Mouse (Mus musculus): ENCODE data around the gene Tbc1d21. TPM values are rescaled to one million over a fixed set of nuclear protein-coding genes. Genes with fewer than 3 reads are reported as not detected.

Gene Tbc1d21
- polyA plus RNA-seq, 1 experiment from 2014 or later = not detected

- Histone ChIP-seq H3K9me3 (replicated peaks; ENCODE audit: control insufficient read depth, low read length) (no peaks in the 10 kb centered on the region), H3K4me3 (ENCODE audit: low read depth, low read length) (no peak overlapping the region), H3K9ac (ENCODE audit: low read length) (no peak overlapping the region), H3K27ac (ENCODE audit: low read depth, low read length) (no peak overlapping the region), H3K4me2 (ENCODE audit: low read length) (no peak overlapping the region), H3K36me3 (ENCODE audit: control insufficient read depth, insufficient read depth, low read length) (no peaks in the 10 kb centered on the region), H3K4me1 (ENCODE audit: control insufficient read depth, insufficient read depth, low read length) (0 out of 2 replicates have a peak, but pooled peaks cover 5% of the 10 kb centered on the region), H3K27me3 (replicated peaks; ENCODE audit: control insufficient read depth, insufficient read depth, low read length) (no peaks in the 10 kb centered on the region)
- DNase-seq (ENCODE audit: low spot score) = no peak
- ATAC-seq = no peak
- 14% methylated on average over 1 of the region's 1 CpGs for WGBS
These were observed 42.9 kb downstream of the Tbc1d21 start for GRCm38 (mm10) chr9:58327382-58327781.

- no peak for DNase-seq (ENCODE audit: low spot score)
- Histone ChIP-seq H3K4me2 (ENCODE audit: low read length) (no peak overlapping the region), H3K4me1 (ENCODE audit: control insufficient read depth, insufficient read depth, low read length) (0 out of 2 replicates have a peak, but pooled peaks cover 5% of the 10 kb centered on the region), H3K27me3 (replicated peaks; ENCODE audit: control insufficient read depth, insufficient read depth, low read length) (no peaks in the 10 kb centered on the region), H3K27ac (ENCODE audit: low read depth, low read length) (peak overlapping the region; percentile 52; the same call in 1 of the 2 replicates), H3K36me3 (ENCODE audit: control insufficient read depth, insufficient read depth, low read length) (no peaks in the 10 kb centered on the region), H3K9ac (ENCODE audit: low read length) (no peak overlapping the region), H3K9me3 (replicated peaks; ENCODE audit: control insufficient read depth, low read length) (no peaks in the 10 kb centered on the region), H3K4me3 (ENCODE audit: low read depth, low read length) (no peak overlapping the region)
- no peak; the same call in 1 of the 2 replicates for ATAC-seq
- WGBS = 25% methylated on average over 4 of the region's 4 CpGs
These were observed 43.6 kb downstream of the Tbc1d21 start for GRCm38 (mm10) chr9:58326477-58327180.

DNA sequence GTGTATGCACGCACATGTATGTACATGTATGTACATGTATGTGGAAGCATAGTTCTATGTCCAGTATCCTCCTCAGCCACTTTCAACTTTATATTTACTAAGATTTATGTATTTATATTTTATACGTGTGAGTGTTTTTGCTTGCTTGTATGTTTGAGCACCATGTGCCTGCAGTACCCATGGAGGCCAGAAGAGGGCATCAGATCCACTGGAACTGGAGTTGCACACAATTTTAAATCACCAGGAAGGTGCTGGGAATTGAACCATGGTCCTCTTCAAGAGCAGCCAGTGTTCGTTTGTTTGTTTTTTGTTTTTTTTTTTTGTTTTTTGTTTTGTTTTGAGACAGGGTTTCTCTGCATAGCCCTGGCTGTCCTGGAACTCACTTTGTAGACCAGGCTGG, 48.6 kb downstream of the Tbc1d21 start:
- Histone ChIP-seq H3K4me1 (ENCODE audit: control insufficient read depth, insufficient read depth, low read length) (peaks cover 2% of the 10 kb centered on the region; the same call in 1 of the 2 replicates), H3K9ac (ENCODE audit: low read length) (no peak overlapping the region), H3K9me3 (replicated peaks; ENCODE audit: control insufficient read depth, low read length) (no peaks in the 10 kb centered on the region), H3K36me3 (ENCODE audit: control insufficient read depth, insufficient read depth, low read length) (no peaks in the 10 kb centered on the region), H3K4me3 (ENCODE audit: low read depth, low read length) (no peak overlapping the region), H3K27ac (ENCODE audit: low read depth, low read length) (no peak overlapping the region), H3K4me2 (ENCODE audit: low read length) (no peak overlapping the region), H3K27me3 (replicated peaks; ENCODE audit: control insufficient read depth, insufficient read depth, low read length) (no peaks in the 10 kb centered on the region)
- ATAC-seq = no peak
- no peak for DNase-seq (ENCODE audit: low spot score)
- 95% methylated on average over 3 of the region's 3 CpGs for WGBS

GRCm38 (mm10) chr9:58318317-58318716, 51.9 kb downstream of the Tbc1d21 start:
- WGBS = 67% methylated on average over 3 of the region's 3 CpGs
- no peak overlapping the region for H3K9ac ChIP-seq (ENCODE audit: low read length)
- H3K36me3 ChIP-seq (ENCODE audit: control insufficient read depth, insufficient read depth, low read length) = no peaks in the 10 kb centered on the region
- H3K9me3 ChIP-seq (replicated peaks; ENCODE audit: control insufficient read depth, low read length) = no peaks in the 10 kb centered on the region
- no peak overlapping the region for H3K27ac ChIP-seq (ENCODE audit: low read depth, low read length)
- peaks cover 15% of the 10 kb centered on the region; the same call in 1 of the 2 replicates for H3K4me1 ChIP-seq (ENCODE audit: control insufficient read depth, insufficient read depth, low read length)
- DNase-seq (ENCODE audit: low spot score) (no peak), ATAC-seq (no peak)
- H3K4me2 ChIP-seq (ENCODE audit: low read length) = no peak overlapping the region
- H3K4me3 ChIP-seq (ENCODE audit: low read depth, low read length) = no peak overlapping the region
- H3K27me3 ChIP-seq (replicated peaks; ENCODE audit: control insufficient read depth, insufficient read depth, low read length) = 0 out of 2 replicates have a peak, but pooled peaks cover 3% of the 10 kb centered on the region

DNA sequence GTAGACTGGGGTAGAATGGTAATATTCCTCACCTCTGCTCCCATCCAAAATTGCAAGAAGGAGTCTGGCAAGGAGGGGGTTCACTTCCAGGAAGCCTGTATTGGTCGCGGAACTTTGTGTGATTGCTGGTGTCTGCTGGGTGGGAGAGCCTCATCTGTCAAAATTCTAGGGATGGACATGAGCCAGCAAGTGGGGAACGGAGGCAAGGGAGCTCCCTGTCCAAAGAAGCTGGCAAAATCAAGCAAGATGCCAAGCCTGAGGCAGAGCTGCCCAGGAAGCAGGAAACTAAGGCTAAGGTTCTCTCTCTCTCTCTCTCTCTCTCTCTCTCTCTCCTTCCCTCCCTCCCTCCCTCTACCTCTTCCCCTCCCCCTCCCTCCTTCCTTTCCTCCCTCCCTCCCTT, 52.9 kb downstream of the Tbc1d21 start:
- no peaks in the 10 kb centered on the region for H3K36me3 ChIP-seq (ENCODE audit: control insufficient read depth, insufficient read depth, low read length)
- H3K27ac ChIP-seq (ENCODE audit: low read depth, low read length) = no peak overlapping the region
- no peak overlapping the region for H3K9ac ChIP-seq (ENCODE audit: low read length)
- peaks cover 24% of the 10 kb centered on the region for H3K4me1 ChIP-seq (ENCODE audit: control insufficient read depth, insufficient read depth, low read length)
- no peak for DNase-seq (ENCODE audit: low spot score)
- WGBS = 67% methylated on average over 3 of the region's 3 CpGs
- H3K4me3 ChIP-seq (ENCODE audit: low read depth, low read length) = no peak overlapping the region
- H3K27me3 ChIP-seq (replicated peaks; ENCODE audit: control insufficient read depth, insufficient read depth, low read length) = peaks cover 11% of the 10 kb centered on the region
- H3K4me2 ChIP-seq (ENCODE audit: low read length) = no peak overlapping the region
- no peak for ATAC-seq
- no peaks in the 10 kb centered on the region for H3K9me3 ChIP-seq (replicated peaks; ENCODE audit: control insufficient read depth, low read length)

GRCm38 (mm10) chr9:58316784-58317183, 53.5 kb downstream of the Tbc1d21 start:
- H3K36me3 ChIP-seq (ENCODE audit: control insufficient read depth, insufficient read depth, low read length) = no peaks in the 10 kb centered on the region
- H3K9me3 ChIP-seq (replicated peaks; ENCODE audit: control insufficient read depth, low read length) = no peaks in the 10 kb centered on the region
- H3K27me3 ChIP-seq (replicated peaks; ENCODE audit: control insufficient read depth, insufficient read depth, low read length) = peaks cover 17% of the 10 kb centered on the region
- DNase-seq (ENCODE audit: low spot score) = no peak
- no peak overlapping the region for H3K9ac ChIP-seq (ENCODE audit: low read length)
- peaks cover 26% of the 10 kb centered on the region for H3K4me1 ChIP-seq (ENCODE audit: control insufficient read depth, insufficient read depth, low read length)
- no peak overlapping the region for H3K4me2 ChIP-seq (ENCODE audit: low read length)
- no peak overlapping the region for H3K27ac ChIP-seq (ENCODE audit: low read depth, low read length)
- ATAC-seq = no peak
- WGBS = 71% methylated on average over 7 of the region's 7 CpGs
- H3K4me3 ChIP-seq (ENCODE audit: low read depth, low read length) = no peak overlapping the region

- Histone ChIP-seq H3K9me3 (replicated peaks; ENCODE audit: control insufficient read depth, low read length) (no peaks in the 10 kb centered on the region), H3K36me3 (ENCODE audit: control insufficient read depth, insufficient read depth, low read length) (no peaks in the 10 kb centered on the region), H3K4me2 (ENCODE audit: low read length) (no peak overlapping the region), H3K4me3 (ENCODE audit: low read depth, low read length) (no peak overlapping the region), H3K9ac (ENCODE audit: low read length) (no peak overlapping the region), H3K27me3 (replicated peaks; ENCODE audit: control insufficient read depth, insufficient read depth, low read length) (peaks cover 24% of the 10 kb centered on the region), H3K4me1 (ENCODE audit: control insufficient read depth, insufficient read depth, low read length) (peaks cover 26% of the 10 kb centered on the region), H3K27ac (ENCODE audit: low read depth, low read length) (peak overlapping the region; percentile 81)
- no peak for DNase-seq (ENCODE audit: low spot score)
- ATAC-seq = no peak
- WGBS = 89% methylated on average over 2 of the region's 2 CpGs
These were observed 54.4 kb downstream of the Tbc1d21 start for GRCm38 (mm10) chr9:58315850-58316249.

DNA sequence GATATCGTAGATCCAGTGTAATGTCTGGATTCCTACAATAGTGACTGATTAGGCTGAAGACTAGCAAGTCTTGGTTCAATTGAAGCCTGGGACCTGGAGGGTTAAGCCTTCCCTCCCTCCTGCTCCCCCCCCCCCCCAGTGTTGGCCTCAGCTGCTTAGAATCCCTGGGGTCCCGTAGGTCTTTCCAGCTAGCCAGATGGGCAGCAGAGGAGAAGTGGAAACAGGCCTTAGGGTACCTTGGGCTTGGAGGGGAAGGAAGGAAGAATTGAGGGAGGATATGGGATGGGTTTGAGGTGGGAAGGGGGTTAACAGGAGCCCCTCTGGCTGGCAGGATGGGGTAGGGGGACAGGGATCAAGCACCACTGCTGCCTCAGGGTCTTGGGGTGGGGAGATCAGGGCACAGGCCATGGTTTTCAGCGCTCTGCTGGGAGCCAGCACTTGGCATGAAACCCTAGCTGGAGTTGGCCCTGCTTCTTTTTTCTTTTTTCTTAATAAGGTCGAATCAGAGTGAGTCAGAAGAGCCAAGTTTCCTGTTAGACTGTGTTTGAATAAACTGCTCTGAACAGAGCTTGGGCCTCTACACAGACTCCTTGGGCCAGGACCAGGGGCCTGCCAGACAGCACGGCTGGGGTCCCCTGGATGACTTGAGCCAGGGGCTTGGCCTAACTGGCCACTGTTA, 55.4 kb downstream of the Tbc1d21 start:
- Histone ChIP-seq H3K4me2 (ENCODE audit: low read length) (0 out of 2 replicates have a peak overlapping the region, but pooled peaks have one; percentile 12), H3K9me3 (replicated peaks; ENCODE audit: control insufficient read depth, low read length) (no peaks in the 10 kb centered on the region), H3K9ac (ENCODE audit: low read length) (no peak overlapping the region), H3K36me3 (ENCODE audit: control insufficient read depth, insufficient read depth, low read length) (no peaks in the 10 kb centered on the region), H3K4me3 (ENCODE audit: low read depth, low read length) (no peak overlapping the region), H3K27ac (ENCODE audit: low read depth, low read length) (peak overlapping the region; percentile 81), H3K4me1 (ENCODE audit: control insufficient read depth, insufficient read depth, low read length) (peaks cover 31% of the 10 kb centered on the region), H3K27me3 (replicated peaks; ENCODE audit: control insufficient read depth, insufficient read depth, low read length) (peaks cover 24% of the 10 kb centered on the region)
- DNase-seq (ENCODE audit: low spot score) (peak; percentile 69), ATAC-seq (peak; percentile 31; the same call in 1 of the 2 replicates)
- 36% methylated on average over 5 of the region's 5 CpGs for WGBS

DNA sequence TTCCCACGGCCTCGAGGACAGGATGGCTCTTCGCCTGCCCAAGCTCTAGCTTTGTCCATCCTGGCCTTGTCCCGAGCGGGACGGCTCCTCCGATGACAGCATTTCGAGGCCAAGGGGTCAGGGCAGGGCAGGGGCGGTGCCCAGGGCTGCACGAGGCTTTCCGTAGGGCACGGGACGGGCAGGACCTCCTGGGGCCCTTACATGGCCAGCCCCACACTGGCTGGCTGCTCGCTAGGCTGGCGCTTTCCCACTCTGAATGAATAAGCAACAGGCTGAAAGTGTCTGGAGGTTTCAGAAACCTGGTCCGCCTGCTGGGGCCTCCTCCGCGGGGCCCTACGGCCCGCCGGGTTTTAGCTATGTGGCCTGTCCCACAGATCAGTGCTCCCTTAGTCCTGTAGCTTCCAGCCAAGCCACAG, 57.3 kb downstream of the Tbc1d21 start, which contains the start of gene Loxl1:
Gene Loxl1, minus strand, starts transcription at position 243 of the 416 bp plus-strand sequence.
- no peaks in the 10 kb centered on the region for H3K9me3 ChIP-seq (replicated peaks; ENCODE audit: control insufficient read depth, low read length)
- peak within 1 kb of the TSS; percentile 52; the same call in 1 of the 2 replicates for H3K27ac ChIP-seq (ENCODE audit: low read depth, low read length)
- WGBS = under 1% methylated on average over 21 of the region's 21 CpGs
- H3K4me3 ChIP-seq (ENCODE audit: low read depth, low read length) = peak within 1 kb of the TSS; percentile 35
- H3K4me2 ChIP-seq (ENCODE audit: low read length) = peak within 1 kb of the TSS; percentile 58
- peak; percentile 82 for DNase-seq (ENCODE audit: low spot score)
- peaks cover 24% of the 10 kb centered on the region for H3K27me3 ChIP-seq (replicated peaks; ENCODE audit: control insufficient read depth, insufficient read depth, low read length)
- peaks cover 38% of the 10 kb centered on the region for H3K4me1 ChIP-seq (ENCODE audit: control insufficient read depth, insufficient read depth, low read length)
- peak; percentile 38 for ATAC-seq
- no peaks in the 10 kb centered on the region for H3K36me3 ChIP-seq (ENCODE audit: control insufficient read depth, insufficient read depth, low read length)
- peak within 1 kb of the TSS; percentile 58 for H3K9ac ChIP-seq (ENCODE audit: low read length)
